Mouse (Mus musculus) stomach, embryonic 16.5 days (tissue): ENCODE results near the gene Atm. TPM values are rescaled to one million over a fixed set of nuclear protein-coding genes. Genes with fewer than 3 reads are reported as not detected.
A peak's percentile ranks its signal among the peaks of the same experiment; 100 is the strongest.

ENCODE experiments used
- ATAC-seq: fragments of 200-750 bp; cut with Nextera tagmentation; 2 replicates; pipeline ENCODE4 v1.8.0; 2017; ENCODE audit warnings: moderate number of reproducible peaks, moderate TSS enrichment; ENCODE audit not compliant: insufficient read depth, low FRiP score
- H3K27ac ChIP-seq: fragments of 300-500 bp; sonication (generic); 2 replicates; pipeline ENCODE4 v1.5.1; 2014; ENCODE audit warnings: low read length
- H3K27me3 ChIP-seq: fragments of 300-500 bp; sonication (generic); 2 replicates; pipeline ENCODE4 v1.6.1; 2014; ENCODE audit warnings: low read length, control low read depth, mixed read lengths; ENCODE audit not compliant: control insufficient read depth, insufficient read depth
- H3K36me3 ChIP-seq: fragments of 300-500 bp; sonication (generic); 2 replicates; pipeline ENCODE4 v1.6.1; 2014; ENCODE audit warnings: low read length; ENCODE audit not compliant: control insufficient read depth, insufficient read depth
- H3K4me1 ChIP-seq: fragments of 300-500 bp; sonication (generic); 2 replicates; pipeline ENCODE4 v1.6.1; 2014; ENCODE audit warnings: low read length, control low read depth, mixed read lengths; ENCODE audit not compliant: control insufficient read depth, insufficient read depth
- H3K4me2 ChIP-seq: fragments of 300-500 bp; sonication (generic); 2 replicates; pipeline ENCODE4 v1.6.1; 2014; ENCODE audit warnings: low read depth, low read length, mixed read lengths
- H3K4me3 ChIP-seq: fragments of 300-500 bp; sonication (generic); replicated peaks from 2 replicates; pipeline ENCODE4 v1.5.1; 2014; ENCODE audit warnings: mild to moderate bottlenecking, low read length
- H3K9ac ChIP-seq: fragments of 300-500 bp; sonication (generic); 2 replicates; pipeline ENCODE4 v1.6.1; 2014; ENCODE audit warnings: low read length
- H3K9me3 ChIP-seq: fragments of 300-500 bp; sonication (generic); replicated peaks from 2 replicates; pipeline ENCODE4 v1.6.1; 2016; ENCODE audit warnings: low read length, control low read depth; ENCODE audit not compliant: control insufficient read depth
- WGBS: fragments of 180-500 bp; shearing (Covaris S2); extraction: QIAGEN DNeasy Blood & Tissue Kit; methylation state at CpG from one replicate; pipeline ENCODE4 v1.1.7; 2014; 5-methylcytosine and 5-hydroxymethylcytosine counted together
- polyA plus RNA-seq: library from polyadenylated mRNA; unstranded; fragments of >200 nt; fragmentation: Nextera tagmentation; extraction: Ambion mirVana; gene quantifications from 2 replicates; pipeline ENCODE4 v1.2.1, GENCODE M21; 2015

Gene Atm
- polyA plus RNA-seq, 1 experiment from 2014 or later: 10.9 TPM

GRCm38 (mm10) chr9:53422133-53422896, 114.2 kb downstream of the Atm start:
- H3K4me3 ChIP-seq: no peak overlapping the region
- no peaks in the 10 kb centered on the region for H3K36me3 ChIP-seq
- no peak overlapping the region for H3K9ac ChIP-seq
- no peaks in the 10 kb centered on the region for H3K9me3 ChIP-seq
- WGBS: 50% methylated on average over 9 of the region's 9 CpGs
- H3K4me2 ChIP-seq: no peak overlapping the region
- ATAC-seq: no peak
- no peaks in the 10 kb centered on the region for H3K27me3 ChIP-seq
- H3K27ac ChIP-seq: no peak overlapping the region
- H3K4me1 ChIP-seq: no peaks in the 10 kb centered on the region

DNA sequence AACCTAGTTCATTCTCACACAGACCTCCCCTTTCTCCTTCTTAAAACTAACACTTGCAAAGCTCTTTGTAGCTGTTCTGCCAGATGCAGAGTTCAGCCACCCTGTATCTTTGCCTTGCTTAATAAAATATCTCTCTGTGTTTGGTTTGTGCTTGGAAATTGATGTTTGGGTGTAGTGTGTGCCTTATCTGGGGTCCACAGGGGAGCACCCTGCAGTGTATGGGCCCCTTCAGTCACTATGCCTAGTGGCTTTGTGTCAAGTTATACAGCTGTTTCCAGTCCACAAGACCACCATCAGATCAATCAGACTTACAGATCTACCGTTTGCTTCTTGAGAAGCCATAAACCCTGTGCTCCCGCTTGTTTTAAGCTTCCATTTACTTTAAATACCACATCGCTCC, 127.1 kb downstream of the Atm start:
- Histone ChIP-seq H3K4me1 (0 out of 2 replicates have a peak, but pooled peaks cover 10% of the 10 kb centered on the region), H3K27me3 (no peaks in the 10 kb centered on the region), H3K9ac (no peak overlapping the region), H3K9me3 (no peaks in the 10 kb centered on the region), H3K4me2 (no peak overlapping the region), H3K36me3 (no peaks in the 10 kb centered on the region), H3K27ac (no peak overlapping the region; the same call in 1 of the 2 replicates), H3K4me3 (no peak overlapping the region)
- ATAC-seq: no peak
- 73% methylated on average over 3 of the region's 3 CpGs for WGBS

DNA sequence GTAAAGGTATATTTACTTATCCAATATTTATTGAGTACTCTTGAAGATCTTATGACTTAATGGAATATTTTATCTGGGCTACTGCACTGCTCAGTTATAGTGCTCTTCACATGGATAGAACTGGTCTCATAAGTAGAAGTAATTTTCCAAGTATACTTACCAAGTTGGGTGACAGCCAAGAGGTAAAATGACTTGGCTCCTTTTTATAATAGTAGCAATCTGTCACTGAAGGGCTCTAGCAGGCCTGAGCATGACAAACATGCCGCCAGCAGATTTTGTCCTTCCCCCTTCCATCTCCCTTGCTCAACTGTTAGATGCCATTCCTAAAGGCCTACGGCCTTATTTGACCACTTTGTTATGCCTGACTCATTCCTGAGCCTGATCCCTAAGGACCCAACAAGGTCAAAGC, 127.6 kb downstream of the Atm start:
- H3K4me1 ChIP-seq: 0 out of 2 replicates have a peak, but pooled peaks cover 10% of the 10 kb centered on the region
- H3K9ac ChIP-seq: no peak overlapping the region
- WGBS: 70% methylated on average over 2 of the region's 2 CpGs
- no peak overlapping the region for H3K4me2 ChIP-seq
- no peaks in the 10 kb centered on the region for H3K27me3 ChIP-seq
- no peak overlapping the region for H3K27ac ChIP-seq
- no peaks in the 10 kb centered on the region for H3K9me3 ChIP-seq
- no peak overlapping the region for H3K4me3 ChIP-seq
- no peaks in the 10 kb centered on the region for H3K36me3 ChIP-seq
- peak; percentile 60; the same call in 1 of the 2 replicates for ATAC-seq

DNA sequence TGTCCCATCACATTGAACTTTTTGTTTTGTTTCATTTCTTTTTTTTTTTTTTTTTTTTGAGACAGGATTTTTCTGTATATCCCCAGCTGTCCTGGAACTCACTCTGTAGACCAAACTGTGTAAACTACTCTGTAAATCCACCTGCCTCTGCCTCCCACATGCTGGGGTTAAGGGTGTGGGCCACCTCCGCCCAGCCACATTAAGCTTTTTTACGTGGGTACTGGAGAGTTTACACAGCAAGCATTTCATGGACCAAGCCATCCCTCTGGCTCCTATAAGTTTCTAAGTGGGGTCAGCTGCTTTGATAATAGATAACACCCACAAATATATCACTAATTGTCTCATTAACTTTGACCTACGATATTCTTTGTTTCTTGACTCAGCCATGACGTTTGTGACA, 128.0 kb downstream of the Atm start:
- no peak overlapping the region for H3K4me2 ChIP-seq
- no peak overlapping the region for H3K4me3 ChIP-seq
- no peaks in the 10 kb centered on the region for H3K9me3 ChIP-seq
- H3K4me1 ChIP-seq: 0 out of 2 replicates have a peak, but pooled peaks cover 10% of the 10 kb centered on the region
- ATAC-seq: peak; percentile 75
- no peak overlapping the region for H3K9ac ChIP-seq
- 58% methylated on average over 4 of the region's 4 CpGs for WGBS
- no peaks in the 10 kb centered on the region for H3K27me3 ChIP-seq
- H3K36me3 ChIP-seq: no peaks in the 10 kb centered on the region
- no peak overlapping the region for H3K27ac ChIP-seq

- Histone ChIP-seq H3K27me3 (no peaks in the 10 kb centered on the region), H3K4me2 (peak overlapping the region; percentile 53), H3K4me3 (peak overlapping the region; percentile 43), H3K27ac (peak overlapping the region; percentile 48; the same call in 1 of the 2 replicates), H3K36me3 (no peaks in the 10 kb centered on the region; the same call in 1 of the 2 replicates), H3K4me1 (peaks cover 15% of the 10 kb centered on the region; the same call in 1 of the 2 replicates), H3K9ac (peak overlapping the region; percentile 55), H3K9me3 (no peaks in the 10 kb centered on the region)
- ATAC-seq: peak; percentile 79; the same call in 1 of the 2 replicates
- WGBS: 23% methylated on average over 21 of the region's 21 CpGs
These were observed 131.5 kb downstream of the Atm start for GRCm38 (mm10) chr9:53404753-53405722.

GRCm38 (mm10) chr9:53404050-53404752, 132.3 kb downstream of the Atm start:
- H3K4me3 ChIP-seq: no peak overlapping the region
- H3K4me2 ChIP-seq: no peak overlapping the region
- H3K27ac ChIP-seq: no peak overlapping the region
- no peaks in the 10 kb centered on the region for H3K27me3 ChIP-seq
- WGBS: 84% methylated on average over 6 of the region's 6 CpGs
- peaks cover 15% of the 10 kb centered on the region; the same call in 1 of the 2 replicates for H3K4me1 ChIP-seq
- no peaks in the 10 kb centered on the region for H3K9me3 ChIP-seq
- no peaks in the 10 kb centered on the region; the same call in 1 of the 2 replicates for H3K36me3 ChIP-seq
- no peak for ATAC-seq
- no peak overlapping the region for H3K9ac ChIP-seq

DNA sequence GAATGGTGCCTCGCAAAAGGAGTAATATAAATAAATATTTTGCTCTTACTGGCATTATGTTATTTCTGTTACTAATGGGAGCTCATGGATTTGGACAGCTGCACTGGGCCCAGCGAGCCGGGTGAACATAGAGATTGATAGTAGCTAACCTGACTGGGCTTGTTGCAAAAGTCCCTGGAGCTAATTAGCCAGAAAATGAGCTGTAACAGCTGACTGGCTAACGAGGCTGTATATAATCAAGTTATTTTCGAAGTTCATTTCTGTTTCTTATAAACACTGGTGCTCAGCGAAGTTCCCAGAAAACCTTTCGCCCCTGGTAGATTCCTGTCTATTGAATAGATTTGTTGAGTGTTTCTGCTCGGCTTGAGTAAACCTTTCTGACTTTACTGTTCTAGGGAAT, 133.5 kb downstream of the Atm start:
- peaks cover 15% of the 10 kb centered on the region; the same call in 1 of the 2 replicates for H3K4me1 ChIP-seq
- no peaks in the 10 kb centered on the region for H3K27me3 ChIP-seq
- 71% methylated on average over 8 of the region's 8 CpGs for WGBS
- ATAC-seq: no peak
- peak overlapping the region; percentile 45; the same call in 1 of the 2 replicates for H3K4me2 ChIP-seq
- H3K4me3 ChIP-seq: no peak overlapping the region
- no peak overlapping the region for H3K9ac ChIP-seq
- peak overlapping the region; percentile 16; the same call in 1 of the 2 replicates for H3K27ac ChIP-seq
- H3K36me3 ChIP-seq: no peaks in the 10 kb centered on the region; the same call in 1 of the 2 replicates
- H3K9me3 ChIP-seq: no peaks in the 10 kb centered on the region

- no peaks in the 10 kb centered on the region for H3K27me3 ChIP-seq
- WGBS: 16% methylated on average over 11 of the region's 11 CpGs
- peak within 1 kb of the TSS; percentile 55 for H3K9ac ChIP-seq
- H3K4me2 ChIP-seq: peak within 1 kb of the TSS; percentile 45
- H3K9me3 ChIP-seq: no peaks in the 10 kb centered on the region
- ATAC-seq: no peak
- peak within 1 kb of the TSS; percentile 63 for H3K27ac ChIP-seq
- peak within 1 kb of the TSS; percentile 1 for H3K4me3 ChIP-seq
- peaks cover 15% of the 10 kb centered on the region; the same call in 1 of the 2 replicates for H3K4me1 ChIP-seq
- H3K36me3 ChIP-seq: no peaks in the 10 kb centered on the region; the same call in 1 of the 2 replicates
These were observed 134.2 kb downstream of the Atm start, which contains the start of gene 4930550C14Rik for GRCm38 (mm10) chr9:53402291-53402711. 4930550C14Rik (plus strand) TSS chr9:53402325.
